Mouse (Mus musculus): ENCODE results near the gene Cbl. TPM values are rescaled to one million over a fixed set of nuclear protein-coding genes. Genes with fewer than 3 reads are reported as not detected.

Gene Cbl
- polyA plus RNA-seq, 1 experiment from 2014 or later = 17.6 TPM

DNA sequence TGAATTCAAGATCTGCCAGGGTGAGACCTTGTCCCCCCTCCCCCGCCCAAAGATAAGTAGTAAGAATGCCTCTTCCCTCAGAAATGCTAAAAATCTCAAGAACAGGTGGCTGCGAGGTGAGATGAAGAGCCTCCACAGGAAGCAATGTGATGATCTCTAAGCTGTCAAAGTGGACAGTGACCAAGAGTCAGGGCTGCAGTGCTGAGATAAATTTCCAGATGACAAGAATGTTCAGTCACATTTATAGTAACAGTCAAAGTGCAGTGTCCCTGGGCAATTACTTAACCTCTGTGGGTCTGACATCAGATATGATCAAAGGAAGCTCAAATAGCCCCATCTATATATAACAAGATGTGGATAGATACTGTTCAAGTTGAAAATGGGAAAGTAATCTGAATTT is 56.4 kb downstream of the Cbl start:
- H3K27ac ChIP-seq (ENCODE audit: low read length) = no peak overlapping the region
- 88% methylated on average over 2 of the region's 2 CpGs for WGBS
- no peak for ATAC-seq (ENCODE audit: low FRiP score, low TSS enrichment)
- no peak overlapping the region for H3K4me2 ChIP-seq (replicated peaks; ENCODE audit: low read depth, low read length)
- no peak overlapping the region for H3K4me3 ChIP-seq (ENCODE audit: low read length)
- peaks cover 16% of the 10 kb centered on the region for H3K4me1 ChIP-seq (ENCODE audit: insufficient read depth, low read length)
- no peaks in the 10 kb centered on the region for H3K27me3 ChIP-seq (ENCODE audit: insufficient read depth, low read length)
- peaks cover 26% of the 10 kb centered on the region; the same call in 1 of the 2 replicates for H3K36me3 ChIP-seq (ENCODE audit: insufficient read depth, low read length)
- H3K9me3 ChIP-seq (ENCODE audit: low read length) = peaks cover 9% of the 10 kb centered on the region; the same call in 1 of the 2 replicates
- no peak overlapping the region for H3K9ac ChIP-seq (replicated peaks; ENCODE audit: low read length)

DNA sequence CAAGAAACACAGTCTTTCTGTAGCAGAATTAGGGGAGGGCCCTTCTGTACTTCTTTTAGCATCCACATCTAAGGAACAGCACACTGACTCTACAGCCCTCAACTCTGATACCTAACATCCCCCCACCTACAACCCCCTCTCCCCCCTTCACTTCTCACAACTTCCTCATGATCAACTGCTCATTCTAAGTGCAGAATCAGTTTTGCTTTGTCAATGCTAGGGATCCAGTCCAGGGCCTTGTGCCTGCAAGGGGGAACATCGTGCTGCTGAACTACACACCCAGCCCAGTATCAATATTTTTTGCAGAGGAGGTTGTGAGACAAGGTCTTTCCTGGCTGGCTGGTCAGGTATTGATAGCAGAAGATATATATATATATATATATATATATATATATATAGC is 57.9 kb downstream of the Cbl start:
- peak overlapping the region; percentile 44; the same call in 1 of the 2 replicates for H3K27ac ChIP-seq (ENCODE audit: low read length)
- H3K36me3 ChIP-seq (ENCODE audit: insufficient read depth, low read length) = peaks cover 33% of the 10 kb centered on the region
- peaks cover 9% of the 10 kb centered on the region; the same call in 1 of the 2 replicates for H3K9me3 ChIP-seq (ENCODE audit: low read length)
- no peak overlapping the region for H3K4me3 ChIP-seq (ENCODE audit: low read length)
- no peak overlapping the region for H3K4me2 ChIP-seq (replicated peaks; ENCODE audit: low read depth, low read length)
- ATAC-seq (ENCODE audit: low FRiP score, low TSS enrichment) = 0 out of 2 replicates have a peak, but pooled peaks have one; percentile 19
- peaks cover 16% of the 10 kb centered on the region for H3K4me1 ChIP-seq (ENCODE audit: insufficient read depth, low read length)
- WGBS = 80% methylated on average over 1 of the region's 1 CpGs
- no peaks in the 10 kb centered on the region for H3K27me3 ChIP-seq (ENCODE audit: insufficient read depth, low read length)
- 0 out of 2 replicates have a peak overlapping the region, but pooled peaks have one; percentile 2 for H3K9ac ChIP-seq (replicated peaks; ENCODE audit: low read length)

DNA sequence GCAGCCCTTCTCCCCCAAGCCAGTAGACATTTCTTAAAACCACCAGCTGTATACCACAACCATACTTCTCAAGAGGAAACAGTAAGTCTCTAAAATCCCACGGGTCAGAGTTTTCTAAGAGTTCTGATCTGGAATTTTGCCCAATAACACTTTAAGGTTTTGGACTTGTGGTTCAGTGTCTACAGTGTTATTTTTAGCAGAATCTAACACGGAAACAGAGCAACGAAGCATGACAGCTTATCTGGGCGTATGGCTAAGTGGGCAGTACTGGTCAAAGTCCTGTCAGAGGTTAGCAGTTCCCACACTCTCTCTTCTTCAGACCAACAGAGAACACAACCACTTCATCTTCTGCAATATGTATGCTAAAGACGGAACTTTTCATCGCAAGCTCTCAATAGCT is 58.3 kb downstream of the Cbl start:
- no peaks in the 10 kb centered on the region for H3K27me3 ChIP-seq (ENCODE audit: insufficient read depth, low read length)
- peak; percentile 70; the same call in 1 of the 2 replicates for ATAC-seq (ENCODE audit: low FRiP score, low TSS enrichment)
- 0 out of 2 replicates have a peak overlapping the region, but pooled peaks have one; percentile 2 for H3K9ac ChIP-seq (replicated peaks; ENCODE audit: low read length)
- H3K4me3 ChIP-seq (ENCODE audit: low read length) = no peak overlapping the region
- no peak overlapping the region for H3K4me2 ChIP-seq (replicated peaks; ENCODE audit: low read depth, low read length)
- peaks cover 37% of the 10 kb centered on the region for H3K36me3 ChIP-seq (ENCODE audit: insufficient read depth, low read length)
- H3K27ac ChIP-seq (ENCODE audit: low read length) = peak overlapping the region; percentile 44; the same call in 1 of the 2 replicates
- peaks cover 9% of the 10 kb centered on the region; the same call in 1 of the 2 replicates for H3K9me3 ChIP-seq (ENCODE audit: low read length)
- 27% methylated on average over 6 of the region's 6 CpGs for WGBS
- peaks cover 16% of the 10 kb centered on the region for H3K4me1 ChIP-seq (ENCODE audit: insufficient read depth, low read length)

DNA sequence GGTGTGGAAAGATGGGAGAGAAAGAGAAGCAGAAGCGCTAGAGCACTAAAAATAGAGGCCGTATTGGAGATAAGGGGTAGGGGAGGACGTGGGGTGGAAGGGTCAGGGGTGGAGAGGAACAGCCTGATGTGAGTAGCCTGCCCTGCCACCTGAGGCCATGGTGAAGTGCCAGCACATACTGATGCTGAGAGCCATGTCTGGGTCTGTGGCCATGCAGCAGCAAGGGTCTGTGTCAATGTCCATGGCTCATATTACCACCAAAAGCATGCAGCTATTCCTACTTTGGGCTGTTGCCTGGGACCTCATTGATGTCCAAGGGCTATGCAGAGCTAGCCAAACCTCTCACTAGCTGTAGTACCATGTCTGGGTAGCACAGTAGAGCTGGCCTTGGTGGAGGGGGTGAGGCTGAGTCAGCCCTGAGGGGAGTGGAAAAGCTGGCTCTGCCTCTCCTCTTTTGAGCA is 63.1 kb downstream of the Cbl start:
- Histone ChIP-seq H3K9me3 (ENCODE audit: low read length) (no peaks in the 10 kb centered on the region), H3K4me2 (replicated peaks; ENCODE audit: low read depth, low read length) (no peak overlapping the region), H3K9ac (replicated peaks; ENCODE audit: low read length) (no peak overlapping the region), H3K4me1 (ENCODE audit: insufficient read depth, low read length) (peaks cover 6% of the 10 kb centered on the region), H3K27ac (ENCODE audit: low read length) (no peak overlapping the region), H3K4me3 (ENCODE audit: low read length) (no peak overlapping the region), H3K27me3 (ENCODE audit: insufficient read depth, low read length) (no peaks in the 10 kb centered on the region), H3K36me3 (ENCODE audit: insufficient read depth, low read length) (peaks cover 33% of the 10 kb centered on the region)
- ATAC-seq (ENCODE audit: low FRiP score, low TSS enrichment) = no peak
- 80% methylated on average over 3 of the region's 3 CpGs for WGBS

DNA sequence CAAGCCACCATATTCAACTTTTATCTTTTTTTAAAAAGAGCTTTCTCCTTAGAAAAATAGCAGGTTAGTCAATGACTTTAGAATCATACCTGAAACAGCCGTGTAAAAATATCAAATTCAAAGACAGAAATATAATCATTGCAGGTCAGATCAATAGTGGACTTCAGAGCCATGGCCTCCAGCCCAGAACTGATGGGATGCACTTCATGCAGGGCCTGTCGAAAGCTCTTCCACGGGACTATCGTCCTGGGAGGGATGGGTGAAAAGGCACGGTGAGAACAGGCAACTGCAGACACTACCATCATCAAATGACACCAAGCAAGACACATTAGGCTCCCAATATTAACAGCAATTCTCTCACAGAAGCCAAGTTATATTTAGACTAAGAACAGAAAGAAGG is 64.9 kb downstream of the Cbl start:
- Histone ChIP-seq H3K4me2 (replicated peaks; ENCODE audit: low read depth, low read length) (no peak overlapping the region), H3K9me3 (ENCODE audit: low read length) (no peaks in the 10 kb centered on the region), H3K9ac (replicated peaks; ENCODE audit: low read length) (no peak overlapping the region), H3K4me3 (ENCODE audit: low read length) (no peak overlapping the region), H3K36me3 (ENCODE audit: insufficient read depth, low read length) (peaks cover 50% of the 10 kb centered on the region), H3K27ac (ENCODE audit: low read length) (no peak overlapping the region), H3K4me1 (ENCODE audit: insufficient read depth, low read length) (no peaks in the 10 kb centered on the region), H3K27me3 (ENCODE audit: insufficient read depth, low read length) (no peaks in the 10 kb centered on the region)
- 87% methylated on average over 5 of the region's 5 CpGs for WGBS
- ATAC-seq (ENCODE audit: low FRiP score, low TSS enrichment) = no peak

DNA sequence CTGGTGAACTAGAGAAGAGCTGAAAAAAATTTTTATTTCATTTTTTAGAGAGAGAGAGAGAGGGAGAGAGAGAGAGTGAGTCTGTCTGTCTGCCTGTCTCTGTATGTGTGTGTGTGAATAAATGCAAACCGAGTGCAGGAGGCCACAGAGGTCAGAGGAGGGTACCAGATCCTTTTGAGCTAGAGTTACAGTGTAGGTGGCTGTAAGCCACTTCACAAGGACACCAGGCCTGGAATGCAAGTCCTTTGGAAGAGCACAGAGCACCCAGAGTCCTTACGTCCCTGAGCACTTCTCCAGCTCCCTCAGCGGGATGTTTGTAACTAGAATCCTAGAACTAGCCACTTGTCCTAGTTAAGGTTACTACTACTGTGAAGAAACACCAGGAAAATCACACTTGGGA is 74.0 kb downstream of the Cbl start:
- Histone ChIP-seq H3K4me2 (replicated peaks; ENCODE audit: low read depth, low read length) (no peak overlapping the region), H3K4me3 (ENCODE audit: low read length) (no peak overlapping the region), H3K27me3 (ENCODE audit: insufficient read depth, low read length) (no peaks in the 10 kb centered on the region), H3K36me3 (ENCODE audit: insufficient read depth, low read length) (peaks cover 74% of the 10 kb centered on the region), H3K9ac (replicated peaks; ENCODE audit: low read length) (no peak overlapping the region), H3K9me3 (ENCODE audit: low read length) (peaks cover 3% of the 10 kb centered on the region; the same call in 1 of the 2 replicates), H3K4me1 (ENCODE audit: insufficient read depth, low read length) (no peaks in the 10 kb centered on the region), H3K27ac (ENCODE audit: low read length) (no peak overlapping the region)
- ATAC-seq (ENCODE audit: low FRiP score, low TSS enrichment) = no peak
- WGBS = 72% methylated on average over 3 of the region's 3 CpGs

DNA sequence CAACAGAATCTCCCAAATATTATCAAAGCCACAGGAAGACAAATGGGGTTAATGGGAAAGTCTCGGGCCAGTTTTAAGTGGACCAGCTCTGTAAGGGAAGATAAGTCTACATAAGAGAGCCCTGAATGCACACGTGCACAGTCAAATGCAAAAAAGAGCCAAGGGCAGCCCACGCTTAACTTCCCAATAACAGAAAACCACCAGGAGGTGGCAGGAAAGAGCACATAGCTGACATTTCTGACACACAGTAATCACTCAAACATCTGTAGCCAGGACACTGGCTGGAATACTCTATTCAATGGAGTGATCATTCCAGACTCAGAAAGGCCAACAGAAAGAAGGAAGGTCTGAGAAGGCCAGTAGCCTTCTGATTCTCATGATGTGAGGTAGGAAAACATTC is 86.6 kb downstream of the Cbl start:
- no peaks in the 10 kb centered on the region for H3K9me3 ChIP-seq (ENCODE audit: low read length)
- no peak overlapping the region for H3K4me2 ChIP-seq (replicated peaks; ENCODE audit: low read depth, low read length)
- H3K4me1 ChIP-seq (ENCODE audit: insufficient read depth, low read length) = peaks cover 4% of the 10 kb centered on the region; the same call in 1 of the 2 replicates
- H3K9ac ChIP-seq (replicated peaks; ENCODE audit: low read length) = no peak overlapping the region
- H3K27me3 ChIP-seq (ENCODE audit: insufficient read depth, low read length) = no peaks in the 10 kb centered on the region
- H3K4me3 ChIP-seq (ENCODE audit: low read length) = no peak overlapping the region
- WGBS = 62% methylated on average over 3 of the region's 3 CpGs
- H3K36me3 ChIP-seq (ENCODE audit: insufficient read depth, low read length) = peaks cover 36% of the 10 kb centered on the region
- no peak for ATAC-seq (ENCODE audit: low FRiP score, low TSS enrichment)
- no peak overlapping the region for H3K27ac ChIP-seq (ENCODE audit: low read length)

DNA sequence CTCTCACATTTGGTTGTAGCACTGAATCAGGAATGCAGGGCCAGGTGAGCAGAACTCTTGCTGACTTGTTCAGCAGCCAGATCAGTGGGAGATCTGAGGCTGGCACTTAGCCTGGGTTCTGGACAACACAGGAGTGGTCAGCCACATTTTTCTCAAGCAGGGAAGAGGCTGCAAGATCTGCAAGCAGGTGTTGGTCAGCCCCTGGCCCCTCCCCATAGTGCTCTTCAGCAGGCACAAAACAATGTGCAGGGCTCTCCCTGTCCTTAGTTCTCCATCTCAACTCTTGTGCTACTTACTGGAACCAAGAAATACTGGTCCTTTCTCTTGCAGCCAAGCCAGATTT is 89.2 kb downstream of the Cbl start:
- Histone ChIP-seq H3K4me2 (replicated peaks; ENCODE audit: low read depth, low read length) (no peak overlapping the region), H3K27ac (ENCODE audit: low read length) (peak overlapping the region; percentile 61; the same call in 1 of the 2 replicates), H3K4me1 (ENCODE audit: insufficient read depth, low read length) (peaks cover 4% of the 10 kb centered on the region; the same call in 1 of the 2 replicates), H3K27me3 (ENCODE audit: insufficient read depth, low read length) (no peaks in the 10 kb centered on the region), H3K4me3 (ENCODE audit: low read length) (no peak overlapping the region), H3K9me3 (ENCODE audit: low read length) (no peaks in the 10 kb centered on the region), H3K36me3 (ENCODE audit: insufficient read depth, low read length) (peaks cover 33% of the 10 kb centered on the region), H3K9ac (replicated peaks; ENCODE audit: low read length) (no peak overlapping the region)
- no peak for ATAC-seq (ENCODE audit: low FRiP score, low TSS enrichment)

DNA sequence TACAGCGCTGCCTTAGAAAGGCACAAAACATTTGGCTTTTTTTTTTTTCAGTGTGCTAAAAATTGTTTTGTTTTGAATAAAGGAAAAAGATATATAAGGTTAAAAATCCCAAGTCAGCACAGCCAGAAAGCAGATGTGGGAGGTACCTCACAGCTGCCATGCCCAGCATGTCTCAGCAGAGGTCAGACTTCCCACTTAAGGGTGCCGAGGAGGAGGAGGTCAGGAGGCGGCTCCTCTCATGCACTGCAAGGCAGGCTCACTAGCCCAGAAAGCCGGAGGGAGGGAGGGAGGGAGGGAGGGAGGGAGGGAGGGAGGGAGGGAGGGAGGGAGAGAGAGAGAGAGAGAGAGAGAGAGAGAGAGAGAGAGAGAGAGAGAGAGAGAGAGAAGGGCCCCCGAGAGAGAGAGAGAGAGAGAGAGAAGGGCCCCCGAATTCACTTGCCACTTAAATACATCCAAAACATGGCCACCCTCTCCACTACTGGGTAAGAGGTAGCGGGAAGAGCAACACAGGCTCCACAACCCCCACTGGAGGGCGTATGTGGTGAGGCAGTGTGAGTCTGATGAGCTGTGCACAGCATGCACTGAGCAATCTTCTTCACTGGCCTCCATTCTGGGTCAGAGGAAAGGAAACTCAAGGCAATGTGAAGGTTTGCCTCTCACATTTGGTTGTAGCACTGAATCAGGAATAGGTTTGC is 89.7 kb downstream of the Cbl start:
- WGBS = 29% methylated on average over 7 of the region's 8 CpGs
- H3K36me3 ChIP-seq (ENCODE audit: insufficient read depth, low read length) = peaks cover 30% of the 10 kb centered on the region
- peak; percentile 75; the same call in 1 of the 2 replicates for ATAC-seq (ENCODE audit: low FRiP score, low TSS enrichment)

DNA sequence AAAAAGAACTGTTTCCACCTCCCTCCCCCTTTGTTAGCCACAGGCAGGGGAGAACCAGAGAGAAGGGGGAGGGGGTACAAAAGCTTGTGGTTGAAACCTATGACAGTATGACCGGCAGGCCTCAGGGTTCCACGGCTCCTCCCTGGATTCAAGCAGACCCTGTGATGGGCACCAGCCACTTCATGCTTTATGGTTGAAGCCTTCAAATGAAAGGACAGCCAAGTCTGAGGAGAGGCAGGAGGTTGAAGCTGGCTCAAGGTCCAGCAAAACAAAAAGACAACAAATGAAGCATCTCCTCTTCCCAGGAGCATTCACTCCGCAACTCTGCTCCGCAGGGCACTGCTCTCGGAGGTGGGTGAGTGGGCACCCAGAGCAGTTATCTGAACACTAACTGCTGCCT is 90.4 kb downstream of the Cbl start:
- no peaks in the 10 kb centered on the region for H3K27me3 ChIP-seq (ENCODE audit: insufficient read depth, low read length)
- peaks cover 4% of the 10 kb centered on the region; the same call in 1 of the 2 replicates for H3K4me1 ChIP-seq (ENCODE audit: insufficient read depth, low read length)
- H3K36me3 ChIP-seq (ENCODE audit: insufficient read depth, low read length) = peaks cover 28% of the 10 kb centered on the region
- no peak overlapping the region for H3K9ac ChIP-seq (replicated peaks; ENCODE audit: low read length)
- peak overlapping the region; percentile 58 for H3K27ac ChIP-seq (ENCODE audit: low read length)
- 77% methylated on average over 5 of the region's 5 CpGs for WGBS
- H3K4me2 ChIP-seq (replicated peaks; ENCODE audit: low read depth, low read length) = no peak overlapping the region
- no peak for ATAC-seq (ENCODE audit: low FRiP score, low TSS enrichment)
- H3K4me3 ChIP-seq (ENCODE audit: low read length) = no peak overlapping the region
- H3K9me3 ChIP-seq (ENCODE audit: low read length) = no peaks in the 10 kb centered on the region

More for the DNA sequence above, 89.7 kb downstream of the Cbl start:
- no peak overlapping the region for H3K4me2 ChIP-seq (replicated peaks; ENCODE audit: low read depth, low read length)
- no peak overlapping the region for H3K9ac ChIP-seq (replicated peaks; ENCODE audit: low read length)
- H3K4me1 ChIP-seq (ENCODE audit: insufficient read depth, low read length) = peaks cover 4% of the 10 kb centered on the region; the same call in 1 of the 2 replicates
- H3K27me3 ChIP-seq (ENCODE audit: insufficient read depth, low read length) = no peaks in the 10 kb centered on the region
- no peak overlapping the region for H3K4me3 ChIP-seq (ENCODE audit: low read length)
- H3K27ac ChIP-seq (ENCODE audit: low read length) = peak overlapping the region; percentile 61
- no peaks in the 10 kb centered on the region for H3K9me3 ChIP-seq (ENCODE audit: low read length)

Measured in kidney, embryonic 16.5 days (tissue).